Mouse (Mus musculus) intestine, postnatal 0 days (tissue): ENCODE data around the gene Uqcc3. TPM values are rescaled to one million over a fixed set of nuclear protein-coding genes. Genes with fewer than 3 reads are reported as not detected.

Experiments
- ATAC-seq: fragments of 200-750 bp; cut with Nextera tagmentation; 2 replicates; pipeline ENCODE4 v1.8.0; 2017; ENCODE audit warnings: mild to moderate bottlenecking, moderate TSS enrichment, moderate library complexity
- H3K27ac ChIP-seq: fragments of 300-500 bp; sonication (generic); 2 replicates; pipeline ENCODE4 v1.5.1; 2014; ENCODE audit warnings: mild to moderate bottlenecking, low read depth, low read length, moderate library complexity
- H3K27me3 ChIP-seq: fragments of 300-500 bp; sonication (generic); replicated peaks from 2 replicates; pipeline ENCODE4 v1.6.1; 2014; ENCODE audit warnings: low read length, mixed read lengths; ENCODE audit not compliant: control insufficient read depth, insufficient read depth
- H3K36me3 ChIP-seq: fragments of 300-500 bp; sonication (generic); 2 replicates; pipeline ENCODE4 v1.6.1; 2014; ENCODE audit warnings: mild to moderate bottlenecking, moderate library complexity; ENCODE audit not compliant: control insufficient read depth, insufficient read depth
- H3K4me1 ChIP-seq: fragments of 300-500 bp; sonication (generic); replicated peaks from 2 replicates; pipeline ENCODE4 v1.6.1; 2014; ENCODE audit warnings: antibody characterized with exemption, low read length, mixed read lengths; ENCODE audit not compliant: control insufficient read depth, insufficient read depth
- H3K4me2 ChIP-seq: fragments of 300-500 bp; sonication (generic); replicated peaks from 2 replicates; pipeline ENCODE4 v1.6.1; 2014; ENCODE audit warnings: low read depth, mild to moderate bottlenecking, moderate library complexity
- H3K4me3 ChIP-seq: fragments of 300-500 bp; sonication (generic); 2 replicates; pipeline ENCODE4 v1.5.1; 2014; ENCODE audit warnings: low read depth, low read length
- H3K9ac ChIP-seq: fragments of 300-500 bp; sonication (generic); 2 replicates; pipeline ENCODE4 v1.6.1; 2014; ENCODE audit warnings: mild to moderate bottlenecking, low read depth, low read length
- H3K9me3 ChIP-seq: fragments of 300-500 bp; sonication (generic); 2 replicates; pipeline ENCODE4 v1.6.1; 2016; ENCODE audit warnings: mixed run types; ENCODE audit not compliant: control insufficient read depth
- CTCF ChIP-seq: sonication (generic); IDR thresholded peaks from 2 replicates; pipeline ENCODE4 v1.5.1; 2016; ENCODE audit warnings: low read depth, mild to moderate bottlenecking, control low read depth, antibody characterized with exemption, moderate library complexity
- WGBS: fragments of 180-500 bp; shearing (Covaris S2); extraction: QIAGEN DNeasy Blood & Tissue Kit; methylation state at CpG from one replicate; pipeline ENCODE4 v1.1.7; 2014; 5-methylcytosine and 5-hydroxymethylcytosine counted together
- microRNA-seq: library from miRNA; unstranded; fragments of <30 nt; microRNA quantifications from one replicate; pipeline ENCODE4, GENCODE M21; 2016
- polyA plus RNA-seq: library from polyadenylated mRNA; unstranded; fragments of >200 nt; fragmentation: Nextera tagmentation; extraction: Ambion mirVana; gene quantifications from 2 replicates; pipeline ENCODE4 v1.2.1, GENCODE M21; 2015

Gene Uqcc3
- polyA plus RNA-seq, 1 experiment from 2014 or later = 65.4 TPM

DNA sequence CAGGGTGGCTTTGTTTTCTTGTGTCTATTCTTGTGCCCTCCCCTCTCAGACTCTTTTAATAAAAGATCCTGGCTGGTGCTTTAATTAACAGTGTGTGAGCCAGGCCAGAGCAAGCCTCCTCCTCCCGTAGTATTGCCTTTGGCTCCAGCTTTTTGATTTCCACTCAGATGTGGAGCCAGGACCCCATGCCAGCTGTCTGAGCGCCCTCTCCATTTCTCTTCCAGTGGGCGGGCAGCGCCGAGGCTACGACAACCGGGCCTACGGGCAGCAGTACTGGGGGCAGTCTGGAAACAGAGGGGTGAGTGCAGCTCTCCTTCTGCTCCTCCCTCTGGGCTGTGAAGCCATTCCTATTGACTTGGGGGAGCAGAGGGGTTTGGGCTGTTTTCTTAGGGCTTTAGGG lies 50.1 kb downstream of the Uqcc3 start:
- no peak for TF ChIP-seq CTCF
- no peaks in the 10 kb centered on the region for H3K27me3 ChIP-seq
- H3K9ac ChIP-seq = no peak overlapping the region

More for the DNA sequence above, 50.1 kb downstream of the Uqcc3 start:
- ATAC-seq = no peak
- Histone ChIP-seq H3K27ac (no peak overlapping the region), H3K36me3 (peaks cover 87% of the 10 kb centered on the region), H3K4me3 (no peak overlapping the region), H3K9me3 (no peaks in the 10 kb centered on the region), H3K4me2 (no peak overlapping the region), H3K4me1 (no peaks in the 10 kb centered on the region)
- WGBS = 87% methylated on average over 8 of the region's 8 CpGs

Small RNAs within 50 kb of the gene (microRNA-seq; reads per million reads assigned to microRNA genes)
- not detected for gene Mir5136

Other genes with a start within 250 kb of the Uqcc3 start
- gene Chrm1, start 217.1 kb downstream of the Uqcc3 start, polyA plus RNA-seq = 0.78 and 0.98 TPM in 2 replicates
- 237 and 283 TPM in 2 replicates for gene Slc3a2, start 157.6 kb downstream of the Uqcc3 start, polyA plus RNA-seq
- gene Wdr74, start 145.1 kb downstream of the Uqcc3 start, polyA plus RNA-seq = 32.8 and 33.4 TPM in 2 replicates
- gene 1700092M07Rik, start 140.2 kb downstream of the Uqcc3 start, polyA plus RNA-seq = 0.50 and 0.56 TPM in 2 replicates
- 83.4 and 89.2 TPM in 2 replicates for gene Stx5a, start 139.5 kb downstream of the Uqcc3 start, polyA plus RNA-seq
- 54.5 and 57.2 TPM in 2 replicates for gene Nxf1, start 123.8 kb downstream of the Uqcc3 start, polyA plus RNA-seq
- 136 and 137 TPM in 2 replicates for gene Tmem223, start 109.9 kb downstream of the Uqcc3 start, polyA plus RNA-seq
- gene Tmem179b, start 106.5 kb downstream of the Uqcc3 start, polyA plus RNA-seq = 93.5 and 97.4 TPM in 2 replicates
- 12.0 and 13.2 TPM in 2 replicates for gene Taf6l, start 94.5 kb downstream of the Uqcc3 start, polyA plus RNA-seq
- 114 and 115 TPM in 2 replicates for gene Polr2g, start 82.3 kb downstream of the Uqcc3 start, polyA plus RNA-seq
- gene Zbtb3, start 78.4 kb downstream of the Uqcc3 start, polyA plus RNA-seq = 1.9 and 2.0 TPM in 2 replicates
- 18.2 and 19.9 TPM in 2 replicates for gene Ttc9c, start 61.6 kb downstream of the Uqcc3 start, polyA plus RNA-seq
- gene Hnrnpul2, start 60.9 kb downstream of the Uqcc3 start, polyA plus RNA-seq = 5.4 and 6.0 TPM in 2 replicates
- gene AC129217.1, start 51.1 kb downstream of the Uqcc3 start, polyA plus RNA-seq = not detected in 2 replicates
- gene Bscl2, start 43.5 kb downstream of the Uqcc3 start, polyA plus RNA-seq = 43.2 and 47.2 TPM in 2 replicates
- gene Gng3, start 41.7 kb downstream of the Uqcc3 start, polyA plus RNA-seq = 9.4 and 10.9 TPM in 2 replicates
- 2.2 TPM in 2 replicates for gene Lrrn4cl, start 30.2 kb downstream of the Uqcc3 start, polyA plus RNA-seq
- gene Ubxn1, start 9.4 kb downstream of the Uqcc3 start, polyA plus RNA-seq = 170 and 180 TPM in 2 replicates
- 44.1 and 44.6 TPM in 2 replicates for gene Lbhd1, start 2.8 kb upstream of the Uqcc3 start, polyA plus RNA-seq
- gene Gm49403, start 3.0 kb upstream of the Uqcc3 start, polyA plus RNA-seq = not detected in 2 replicates
- 54.5 and 55.6 TPM in 2 replicates for gene 1810009A15Rik, start 7.9 kb upstream of the Uqcc3 start, polyA plus RNA-seq
- not detected in 2 replicates for gene Gm49416, start 8.0 kb upstream of the Uqcc3 start, polyA plus RNA-seq
- gene Ints5, start 12.1 kb upstream of the Uqcc3 start, polyA plus RNA-seq = 14.5 and 16.1 TPM in 2 replicates
- gene Ganab, start 17.1 kb upstream of the Uqcc3 start, polyA plus RNA-seq = 41.4 and 42.3 TPM in 2 replicates
- 36.6 and 37.5 TPM in 2 replicates for gene B3gat3, start 39.5 kb upstream of the Uqcc3 start, polyA plus RNA-seq
- gene Rom1, start 48.4 kb upstream of the Uqcc3 start, polyA plus RNA-seq = 6.3 and 6.7 TPM in 2 replicates
- 12.0 and 13.6 TPM in 2 replicates for gene Eml3, start 48.6 kb upstream of the Uqcc3 start, polyA plus RNA-seq
- gene Mta2, start 61.0 kb upstream of the Uqcc3 start, polyA plus RNA-seq = 53.1 and 54.1 TPM in 2 replicates
- gene Tut1, start 72.9 kb upstream of the Uqcc3 start, polyA plus RNA-seq = 10.7 and 11.1 TPM in 2 replicates
- gene Eef1g, start 86.1 kb upstream of the Uqcc3 start, polyA plus RNA-seq = 164 and 168 TPM in 2 replicates
- 26.2 and 30.1 TPM in 2 replicates for gene Ahnak, start 108.4 kb upstream of the Uqcc3 start, polyA plus RNA-seq
- gene Scgb1a1, start 207.0 kb upstream of the Uqcc3 start, polyA plus RNA-seq = not detected in 2 replicates